ENCODE assay signal across 20 mouse cellular contexts in genomic region chr8:24227331-24228072, GRCm38 (mm10).
A peak's percentile ranks its signal among the peaks of the same experiment; 100 is the strongest.
DNase-seq lines count a peak whose midpoint lies in the region; ATAC-seq and TF ChIP-seq lines count a peak whose summit lies in the region.
"Had no signal": no experiment of that assay in that cellular context is flagged by ENCODE, and none has a peak within 500 bp of the region (broad histone marks: within the 10 kb centered on the region; RNA-seq: fewer than 3 reads in every experiment).

No protein-coding gene starts in this region.

- no peak overlapping the region for H3K4me3 ChIP-seq in forebrain, postnatal 0 days (ENCODE audit: low read depth, low read length)
- no peak overlapping the region for H3K4me3 ChIP-seq in forebrain, embryonic 12.5 days (replicated peaks)
- H3K4me3 ChIP-seq in midbrain, embryonic 10.5 days: no peak overlapping the region
- H3K4me3 ChIP-seq in midbrain, embryonic 13.5 days (replicated peaks): no peak overlapping the region
- H3K4me3 ChIP-seq in embryonic facial prominence, embryonic 14.5 days (ENCODE audit: low read depth, low read length): no peak overlapping the region
- no peak overlapping the region for H3K4me3 ChIP-seq in stomach, embryonic 16.5 days (replicated peaks; ENCODE audit: low read length)
- H3K4me3 ChIP-seq: embryonic facial prominence, embryonic 12.5 days; forebrain, embryonic 13.5 days; gastrocnemius, adult 2 months; heart, embryonic 10.5 days; hindbrain, embryonic 10.5 days; limb, embryonic 13.5 days; liver, embryonic 13.5 days; midbrain, embryonic 12.5 days had no signal

- no peaks in the 10 kb centered on the region for H3K4me1 ChIP-seq in forebrain, postnatal 0 days (ENCODE audit: insufficient read depth)
- H3K4me1 ChIP-seq in forebrain, embryonic 12.5 days: no peaks in the 10 kb centered on the region
- H3K4me1 ChIP-seq in midbrain, embryonic 10.5 days: no peaks in the 10 kb centered on the region
- H3K4me1 ChIP-seq in midbrain, embryonic 13.5 days (replicated peaks): no peaks in the 10 kb centered on the region
- 0 out of 2 replicates have a peak, but pooled peaks cover 3% of the 10 kb centered on the region for H3K4me1 ChIP-seq in embryonic facial prominence, embryonic 14.5 days (ENCODE audit: control insufficient read depth, insufficient read depth, low read length)
- no peaks in the 10 kb centered on the region for H3K4me1 ChIP-seq in stomach, embryonic 16.5 days (ENCODE audit: control insufficient read depth, insufficient read depth, low read length)
- H3K4me1 ChIP-seq: embryonic facial prominence, embryonic 12.5 days; forebrain, embryonic 13.5 days; heart, embryonic 10.5 days; hindbrain, embryonic 10.5 days; limb, embryonic 13.5 days; liver, embryonic 13.5 days; midbrain, embryonic 12.5 days had no signal

- DNase-seq in forebrain, postnatal 0 days: no peak
- DNase-seq in midbrain, embryonic 10.5 days (ENCODE audit: low spot score): no peak
- peak; percentile 24 for DNase-seq in embryonic facial prominence, embryonic 14.5 days (ENCODE audit: low spot score)
- no peak for DNase-seq in thymus, postnatal 36 days
- DNase-seq: cerebellum, adult 9-11 months; gastrocnemius, adult 2 months; kidney, postnatal 4 days; liver, embryonic 13.5 days; lung, embryonic 14.5 days; lung, postnatal 4 days; thymus, postnatal 25 days had no signal

- H3K9me3 ChIP-seq in forebrain, postnatal 0 days (ENCODE audit: low read length): no peaks in the 10 kb centered on the region
- no peaks in the 10 kb centered on the region for H3K9me3 ChIP-seq in forebrain, embryonic 12.5 days
- no peaks in the 10 kb centered on the region for H3K9me3 ChIP-seq in midbrain, embryonic 10.5 days (replicated peaks)
- no peaks in the 10 kb centered on the region for H3K9me3 ChIP-seq in midbrain, embryonic 13.5 days
- H3K9me3 ChIP-seq in embryonic facial prominence, embryonic 14.5 days (ENCODE audit: control insufficient read depth, low read length): no peaks in the 10 kb centered on the region
- no peaks in the 10 kb centered on the region for H3K9me3 ChIP-seq in stomach, embryonic 16.5 days (replicated peaks; ENCODE audit: control insufficient read depth, low read length)
- H3K9me3 ChIP-seq: embryonic facial prominence, embryonic 12.5 days; forebrain, embryonic 13.5 days; heart, embryonic 10.5 days; hindbrain, embryonic 10.5 days; limb, embryonic 13.5 days; liver, embryonic 13.5 days; midbrain, embryonic 12.5 days had no signal

- H3K36me3 ChIP-seq in forebrain, postnatal 0 days (ENCODE audit: insufficient read depth): no peaks in the 10 kb centered on the region
- H3K36me3 ChIP-seq in forebrain, embryonic 12.5 days (replicated peaks): no peaks in the 10 kb centered on the region
- no peaks in the 10 kb centered on the region for H3K36me3 ChIP-seq in midbrain, embryonic 10.5 days
- H3K36me3 ChIP-seq in midbrain, embryonic 13.5 days: no peaks in the 10 kb centered on the region
- H3K36me3 ChIP-seq in embryonic facial prominence, embryonic 14.5 days (ENCODE audit: control insufficient read depth, insufficient read depth, low read length): no peaks in the 10 kb centered on the region
- no peaks in the 10 kb centered on the region for H3K36me3 ChIP-seq in stomach, embryonic 16.5 days (ENCODE audit: control insufficient read depth, insufficient read depth, low read length)
- H3K36me3 ChIP-seq: embryonic facial prominence, embryonic 12.5 days; heart, embryonic 10.5 days; hindbrain, embryonic 10.5 days; limb, embryonic 13.5 days; liver, embryonic 13.5 days; midbrain, embryonic 12.5 days had no signal

- no peaks in the 10 kb centered on the region for H3K27me3 ChIP-seq in forebrain, postnatal 0 days (ENCODE audit: insufficient read depth, low read length)
- no peaks in the 10 kb centered on the region for H3K27me3 ChIP-seq in forebrain, embryonic 12.5 days
- no peaks in the 10 kb centered on the region for H3K27me3 ChIP-seq in midbrain, embryonic 10.5 days (ENCODE audit: low read depth, poor library complexity, severe bottlenecking)
- H3K27me3 ChIP-seq in midbrain, embryonic 13.5 days: no peaks in the 10 kb centered on the region
- H3K27me3 ChIP-seq in embryonic facial prominence, embryonic 14.5 days (replicated peaks; ENCODE audit: control insufficient read depth, insufficient read depth, low read length): no peaks in the 10 kb centered on the region
- no peaks in the 10 kb centered on the region for H3K27me3 ChIP-seq in stomach, embryonic 16.5 days (ENCODE audit: control insufficient read depth, insufficient read depth, low read length)
- H3K27me3 ChIP-seq: embryonic facial prominence, embryonic 12.5 days; forebrain, embryonic 13.5 days; limb, embryonic 13.5 days; liver, embryonic 13.5 days; midbrain, embryonic 12.5 days had no signal

- H3K4me2 ChIP-seq in forebrain, postnatal 0 days (ENCODE audit: low read depth): no peak overlapping the region
- no peak overlapping the region for H3K4me2 ChIP-seq in forebrain, embryonic 12.5 days
- no peak overlapping the region for H3K4me2 ChIP-seq in midbrain, embryonic 13.5 days (replicated peaks)
- no peak overlapping the region for H3K4me2 ChIP-seq in embryonic facial prominence, embryonic 14.5 days (ENCODE audit: low read depth, low read length)
- H3K4me2 ChIP-seq in stomach, embryonic 16.5 days (ENCODE audit: low read depth, low read length): no peak overlapping the region
- H3K4me2 ChIP-seq: embryonic facial prominence, embryonic 12.5 days; forebrain, embryonic 13.5 days; limb, embryonic 13.5 days; liver, embryonic 13.5 days; lung, embryonic 14.5 days; midbrain, embryonic 12.5 days had no signal

- 63% methylated on average over 5 of the region's 5 CpGs for WGBS in forebrain, postnatal 0 days
- 71% methylated on average over 5 of the region's 5 CpGs for WGBS in forebrain, embryonic 12.5 days
- WGBS in midbrain, embryonic 10.5 days: 74% methylated on average over 5 of the region's 5 CpGs
- 70% methylated on average over 5 of the region's 5 CpGs for whole genome bisulfite sequencing in midbrain, embryonic 13.5 days
- WGBS in embryonic facial prominence, embryonic 14.5 days: 48% methylated on average over 5 of the region's 5 CpGs
- WGBS in stomach, embryonic 16.5 days: 38% methylated on average over 5 of the region's 5 CpGs

- ATAC-seq in forebrain, postnatal 0 days: peak; percentile 29; the same call in 1 of the 2 replicates
- no peak for ATAC-seq in forebrain, embryonic 12.5 days (ENCODE audit: low FRiP score)
- ATAC-seq in midbrain, embryonic 13.5 days: no peak; the same call in 1 of the 2 replicates
- no peak for ATAC-seq in embryonic facial prominence, embryonic 14.5 days (ENCODE audit: low read depth)
- peak; percentile 62; the same call in 1 of the 2 replicates for ATAC-seq in stomach, embryonic 16.5 days (ENCODE audit: insufficient read depth, low FRiP score)
- ATAC-seq: forebrain, embryonic 13.5 days had no signal

- no peak overlapping the region for H3K27ac ChIP-seq in forebrain, postnatal 0 days (ENCODE audit: low read depth, low read length)
- no peak overlapping the region for H3K27ac ChIP-seq in forebrain, embryonic 12.5 days
- 0 out of 2 replicates have a peak overlapping the region, but pooled peaks have one; percentile 19 for H3K27ac ChIP-seq in midbrain, embryonic 10.5 days (replicated peaks)
- H3K27ac ChIP-seq in midbrain, embryonic 13.5 days: no peak overlapping the region
- no peak overlapping the region for H3K27ac ChIP-seq in embryonic facial prominence, embryonic 14.5 days (replicated peaks; ENCODE audit: low read depth, low read length)
- H3K27ac ChIP-seq in stomach, embryonic 16.5 days (ENCODE audit: low read length): no peak overlapping the region
- H3K27ac ChIP-seq: embryonic facial prominence, embryonic 12.5 days; forebrain, embryonic 13.5 days; gastrocnemius, adult 2 months; heart, embryonic 10.5 days; hindbrain, embryonic 10.5 days; limb, embryonic 13.5 days; liver, embryonic 13.5 days; midbrain, embryonic 12.5 days had no signal

- H3K9ac ChIP-seq in forebrain, postnatal 0 days: no peak overlapping the region
- H3K9ac ChIP-seq in forebrain, embryonic 12.5 days: no peak overlapping the region
- no peak overlapping the region for H3K9ac ChIP-seq in midbrain, embryonic 13.5 days (replicated peaks)
- H3K9ac ChIP-seq in embryonic facial prominence, embryonic 14.5 days (ENCODE audit: low read depth, low read length): no peak overlapping the region
- H3K9ac ChIP-seq in stomach, embryonic 16.5 days (ENCODE audit: low read length): no peak overlapping the region
- H3K9ac ChIP-seq: embryonic facial prominence, embryonic 12.5 days; forebrain, embryonic 13.5 days; limb, embryonic 13.5 days; liver, embryonic 13.5 days; lung, embryonic 14.5 days; midbrain, embryonic 12.5 days had no signal

- no peak for TF ChIP-seq CTCF in forebrain, postnatal 0 days (IDR thresholded peaks at IDR 0.05; ENCODE audit: low read depth)

Comparison
In these comparisons a context has a peak if more than half of its experiments do, and no peak if none do; other contexts are left out.
1. ATAC-seq: peak in forebrain, postnatal 0 days (single experiment) and stomach, embryonic 16.5 days (single experiment); none in forebrain, embryonic 12.5 days (single experiment), midbrain, embryonic 13.5 days (single experiment) and embryonic facial prominence, embryonic 14.5 days (single experiment).